Mouse (Mus musculus): ENCODE measurements around the gene Sptan1. TPM values are rescaled to one million over a fixed set of nuclear protein-coding genes. Genes with fewer than 3 reads are reported as not detected.

Gene Sptan1
- total and polyA plus RNA-seq, 3 experiments = 26.2 to 29.5 TPM; not detected in 1

DNA sequence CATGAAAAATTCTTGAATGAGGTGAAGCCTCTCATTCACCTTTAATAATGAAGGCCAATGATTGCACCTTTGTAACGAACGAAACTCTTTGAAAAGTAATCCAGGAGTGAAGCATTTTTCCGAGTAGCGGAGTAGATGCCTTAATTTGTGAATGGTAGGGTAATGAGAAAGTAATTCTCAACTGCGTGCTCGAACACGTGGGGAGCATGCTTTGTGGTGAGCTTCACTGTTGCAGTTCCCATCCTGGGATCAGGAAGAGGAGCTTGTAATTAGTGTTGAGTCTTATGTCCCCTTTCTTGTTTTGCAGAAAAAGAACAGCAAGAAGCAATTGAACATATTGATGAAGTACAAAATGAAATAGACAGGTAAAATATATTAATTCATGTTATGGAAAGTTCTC is 102.6 kb downstream of the Sptan1 start:
- peak; percentile 52 for DNase-seq (ENCODE audit: low read depth, low spot score)
- Histone ChIP-seq H3K9ac (ENCODE audit: control insufficient read depth, low read depth, low read length, poor library complexity, severe bottlenecking) (peak overlapping the region; percentile 100), H3K27me3 (ENCODE audit: control insufficient read depth in 1 of 2, insufficient read depth in 2 of 2, low read length in 2 of 2) (no peaks in the 10 kb centered on the region), H3K79me2 (ENCODE audit: control insufficient read depth, insufficient read depth, low read length, poor library complexity) (peaks cover 58% of the 10 kb centered on the region), H3K9me3 (replicated peaks; ENCODE audit: insufficient read depth, low read length) (no peaks in the 10 kb centered on the region), H3K4me3 (ENCODE audit: control insufficient read depth in 1 of 2, insufficient read depth in 1 of 2, low read depth in 2 of 2, low read length in 2 of 2) (peak overlapping the region; percentile 98), H3K27ac (ENCODE audit: control insufficient read depth, low read depth, low read length) (peak overlapping the region; percentile 17), H3K4me1 (ENCODE audit: control insufficient read depth in 1 of 2, insufficient read depth in 2 of 2, low read length in 2 of 2) (peaks cover 5 to 8% of the 10 kb centered on the region in 2 experiments; a peak in 2 of 4 replicates), H3K36me3 (ENCODE audit: control insufficient read depth in 1 of 2, insufficient read depth in 2 of 2, low read length in 2 of 2) (peaks cover 17 to 31% of the 10 kb centered on the region in 2 experiments)
- TF ChIP-seq RAD21 (IDR thresholded peaks at IDR 0.05; ENCODE audit: low read depth, low read length) (no peak), POLR2A (IDR thresholded peaks at IDR 0.05; ENCODE audit: control insufficient read depth in 1 of 2, insufficient read depth in 1 of 2, low read depth in 1 of 2, low read length in 2 of 2, poor library complexity in 1 of 2) (0 out of 4 replicates have a peak, but pooled peaks of 1 of the 2 experiments have one; percentile 11), MAX (IDR thresholded peaks at IDR 0.05; ENCODE audit: low read length) (peak; percentile 94), MXI1 (IDR thresholded peaks at IDR 0.05; ENCODE audit: low read depth, low read length) (peak; percentile 97), KAT2A (conservative IDR thresholded peaks at IDR 0.05; ENCODE audit: low read depth, low read length) (no peak), MYC (IDR thresholded peaks at IDR 0.05; ENCODE audit: low read depth, low read length) (peak; percentile 98), E2F4 (IDR thresholded peaks at IDR 0.05; ENCODE audit: borderline replicate concordance, low read depth, low read length) (no peak), SMC3 (IDR thresholded peaks at IDR 0.05; ENCODE audit: low read depth, low read length) (no peak), CHD2 (IDR thresholded peaks at IDR 0.05; ENCODE audit: low read length) (no peak), TAL1 (IDR thresholded peaks at IDR 0.05; ENCODE audit: low read length) (no peak), MAZ (IDR thresholded peaks at IDR 0.05; ENCODE audit: low read depth, low read length) (no peak), GABPA (IDR thresholded peaks at IDR 0.05; ENCODE audit: low read depth, low read length) (no peak), RCOR1 (IDR thresholded peaks at IDR 0.05; ENCODE audit: low read depth, low read length) (no peak), ZNF384 (IDR thresholded peaks at IDR 0.05; ENCODE audit: low read depth, low read length) (no peak), TCF12 (IDR thresholded peaks at IDR 0.05; ENCODE audit: low read depth, low read length) (no peak), TBP (IDR thresholded peaks at IDR 0.05; ENCODE audit: low read depth, low read length) (no peak), SIN3A (IDR thresholded peaks at IDR 0.05; ENCODE audit: low read length) (peak; percentile 47; the same call in 1 of the 2 replicates), GATA1 (IDR thresholded peaks at IDR 0.05; ENCODE audit: low read depth, low read length) (no peak), POLR2AphosphoS5 (IDR thresholded peaks at IDR 0.05; ENCODE audit: borderline replicate concordance, low read depth, low read length) (no peak), JUND (IDR thresholded peaks at IDR 0.05; ENCODE audit: low read depth, low read length) (no peak), MAFK (IDR thresholded peaks at IDR 0.05; ENCODE audit: borderline replicate concordance, low read depth, low read length) (no peak), ETS1 (IDR thresholded peaks at IDR 0.05; ENCODE audit: low read depth, low read length) (no peak), CHD1 (IDR thresholded peaks at IDR 0.05; ENCODE audit: low read depth, low read length) (peak; percentile 20; the same call in 1 of the 2 replicates)
